Mouse (Mus musculus): ENCODE measurements at regions not wholly inside any gene's neighbourhood (a gene's known extent, or its start where the extent isn't known, plus 50 kb on each side); places are given as distances from the start of the nearest gene placed in this dataset.

DNA sequence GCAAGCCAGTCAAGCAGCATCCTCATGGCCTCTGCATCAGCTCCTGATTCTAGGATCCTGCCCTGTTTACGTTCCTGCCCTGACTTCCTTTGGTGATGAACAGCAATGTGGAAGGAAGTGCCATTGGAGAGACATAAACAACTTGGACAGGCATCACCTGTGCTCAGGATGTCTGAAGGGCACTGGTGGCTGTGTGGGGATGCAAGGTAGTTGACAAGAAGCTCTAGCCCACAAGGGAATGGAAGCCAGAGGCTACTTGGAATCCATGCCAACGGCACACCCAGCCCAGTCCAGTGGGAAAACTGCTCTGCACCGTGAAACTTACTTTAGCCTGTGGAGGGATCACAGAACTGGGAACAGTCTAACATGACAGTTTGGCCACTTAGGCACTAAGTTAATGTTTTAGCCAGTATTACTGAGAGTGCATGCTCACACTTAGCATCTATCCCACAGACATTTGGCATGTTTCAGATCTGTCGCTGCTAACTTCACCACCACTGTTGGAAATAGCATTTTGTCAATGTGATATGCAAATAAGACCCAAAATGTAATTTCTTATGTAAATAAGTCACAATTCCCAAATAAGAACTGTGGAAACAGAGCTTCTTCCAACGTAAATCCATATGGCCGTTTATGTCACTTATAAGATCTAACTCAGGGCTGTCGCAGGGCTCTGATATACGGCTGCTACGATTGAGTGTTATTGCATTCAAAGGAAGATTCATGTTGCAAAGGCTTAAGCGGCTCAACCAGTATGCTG is 223.5 kb upstream of the Tcerg1l start:
- no peak for ATAC-seq
- no peak overlapping the region for H3K27ac ChIP-seq
- no peaks in the 10 kb centered on the region for H3K9me3 ChIP-seq
- WGBS, result 77% methylated on average over 10 of the region's 10 CpGs
- no peak overlapping the region for H3K4me2 ChIP-seq (replicated peaks)
- no peaks in the 10 kb centered on the region for H3K36me3 ChIP-seq
- no peak overlapping the region for H3K9ac ChIP-seq
- no peaks in the 10 kb centered on the region for H3K27me3 ChIP-seq (replicated peaks)
- no peaks in the 10 kb centered on the region for H3K4me1 ChIP-seq (replicated peaks)
- H3K4me3 ChIP-seq (replicated peaks), result no peak overlapping the region

DNA sequence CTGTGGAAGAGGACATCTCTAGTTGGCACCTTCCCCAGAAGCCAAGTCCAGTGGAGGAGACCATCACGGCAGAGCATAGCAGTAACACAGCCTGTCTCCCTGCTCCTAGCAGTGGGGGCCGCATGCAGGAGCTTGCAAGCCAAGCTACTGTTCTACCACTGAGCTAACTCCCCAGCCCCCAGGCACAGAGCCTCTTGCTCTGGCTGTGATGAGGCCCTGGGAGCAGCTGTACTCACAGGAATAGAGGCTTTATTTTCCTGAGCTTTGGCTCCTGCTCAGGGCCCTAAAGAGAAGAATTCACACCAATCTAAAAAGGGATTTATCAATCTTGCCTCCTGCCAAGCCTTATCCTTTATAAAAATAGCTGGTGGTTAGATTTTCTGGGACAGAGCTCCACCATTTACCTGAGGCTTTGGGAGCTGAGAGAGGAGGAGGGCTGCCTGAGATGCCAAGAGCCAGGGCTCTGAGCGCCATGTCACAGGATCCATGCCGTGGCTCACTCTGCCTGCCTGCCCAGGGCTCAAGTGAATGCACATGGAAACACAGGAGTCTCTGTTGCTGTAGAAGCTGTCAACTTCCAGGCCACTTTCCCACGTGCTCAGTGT is 222.7 kb upstream of the Tcerg1l start:
- WGBS, result 67% methylated on average over 5 of the region's 5 CpGs
- Histone ChIP-seq H3K4me2 (replicated peaks) (no peak overlapping the region), H3K27me3 (replicated peaks) (no peaks in the 10 kb centered on the region), H3K9ac (no peak overlapping the region), H3K4me3 (replicated peaks) (no peak overlapping the region), H3K4me1 (replicated peaks) (no peaks in the 10 kb centered on the region), H3K27ac (no peak overlapping the region), H3K9me3 (no peaks in the 10 kb centered on the region), H3K36me3 (no peaks in the 10 kb centered on the region)
- ATAC-seq, result no peak

GRCm38 (mm10) chr7:138616468-138616867 is 218.9 kb upstream of the Tcerg1l start:
- H3K4me2 ChIP-seq (replicated peaks), result no peak overlapping the region
- H3K9ac ChIP-seq, result no peak overlapping the region
- no peak overlapping the region for H3K4me3 ChIP-seq (replicated peaks)
- no peaks in the 10 kb centered on the region for H3K4me1 ChIP-seq (replicated peaks)
- no peak for ATAC-seq
- no peak overlapping the region for H3K27ac ChIP-seq
- H3K27me3 ChIP-seq (replicated peaks), result no peaks in the 10 kb centered on the region
- 88% methylated on average over 2 of the region's 2 CpGs for WGBS
- H3K9me3 ChIP-seq, result no peaks in the 10 kb centered on the region
- no peaks in the 10 kb centered on the region for H3K36me3 ChIP-seq

DNA sequence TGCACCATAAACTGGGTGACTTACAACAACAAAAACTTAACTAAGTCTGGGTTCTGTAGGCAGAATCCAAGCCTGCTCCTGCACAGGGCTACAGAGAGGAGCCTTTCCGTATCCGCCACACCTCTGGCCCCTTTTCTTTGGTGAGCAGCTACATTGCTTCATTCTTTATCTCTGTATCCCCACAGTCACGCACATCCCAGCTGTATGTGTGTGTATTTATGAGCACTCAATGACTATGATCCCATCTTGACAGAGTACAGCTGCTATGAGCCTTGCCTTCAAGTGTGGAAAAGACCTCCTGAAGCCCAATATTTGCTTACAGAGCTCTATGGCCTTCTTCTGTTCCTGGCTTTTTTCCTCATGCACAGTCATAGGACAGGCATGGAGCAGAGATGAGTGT is 212.1 kb upstream of the Tcerg1l start:
- no peaks in the 10 kb centered on the region for H3K36me3 ChIP-seq
- no peak overlapping the region for H3K4me3 ChIP-seq (replicated peaks)
- no peak overlapping the region for H3K9ac ChIP-seq
- no peak overlapping the region for H3K4me2 ChIP-seq (replicated peaks)
- no peaks in the 10 kb centered on the region for H3K9me3 ChIP-seq
- H3K27ac ChIP-seq, result no peak overlapping the region
- no peaks in the 10 kb centered on the region for H3K27me3 ChIP-seq (replicated peaks)
- 46% methylated on average over 3 of the region's 3 CpGs for WGBS
- H3K4me1 ChIP-seq (replicated peaks), result no peaks in the 10 kb centered on the region
- ATAC-seq, result no peak; the same call in 1 of the 2 replicates

GRCm38 (mm10) chr7:138609124-138609523 is 211.6 kb upstream of the Tcerg1l start:
- no peaks in the 10 kb centered on the region for H3K27me3 ChIP-seq (replicated peaks)
- H3K36me3 ChIP-seq, result no peaks in the 10 kb centered on the region
- no peaks in the 10 kb centered on the region for H3K9me3 ChIP-seq
- H3K4me3 ChIP-seq (replicated peaks), result no peak overlapping the region
- no peak overlapping the region for H3K9ac ChIP-seq
- WGBS, result 60% methylated on average over 4 of the region's 4 CpGs
- H3K4me1 ChIP-seq (replicated peaks), result no peaks in the 10 kb centered on the region
- no peak overlapping the region for H3K27ac ChIP-seq
- no peak for ATAC-seq
- H3K4me2 ChIP-seq (replicated peaks), result no peak overlapping the region

DNA sequence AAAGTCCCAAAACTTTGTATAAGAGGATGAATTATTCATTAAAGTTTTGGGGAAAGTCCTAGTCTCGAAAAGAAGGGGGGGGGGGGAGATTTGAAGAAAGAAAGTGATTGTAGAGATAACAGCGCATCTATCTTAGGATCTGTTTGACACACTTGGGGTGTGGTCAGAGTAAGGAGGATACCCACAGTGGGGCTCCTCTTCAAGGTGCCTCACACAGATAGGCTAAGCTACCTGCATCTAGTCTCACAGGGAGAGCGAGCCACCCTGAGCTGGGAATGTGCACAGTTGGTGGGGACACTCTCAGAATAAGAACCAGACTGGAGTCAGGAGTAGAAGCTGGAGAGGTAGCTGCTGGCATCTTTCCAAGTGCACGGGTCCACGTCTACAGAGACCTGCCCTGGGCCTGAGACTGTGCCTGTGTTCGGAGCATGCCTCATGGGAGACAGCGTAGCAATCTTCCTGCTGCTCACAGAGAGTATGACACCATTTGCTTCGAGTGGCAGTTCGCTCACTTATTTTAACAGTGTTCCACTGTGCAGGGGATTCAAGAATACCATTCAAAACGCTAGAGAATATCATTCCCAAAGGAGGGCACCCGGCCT is 208.9 kb upstream of the Tcerg1l start:
- Histone ChIP-seq H3K4me2 (replicated peaks) (no peak overlapping the region), H3K4me1 (replicated peaks) (no peaks in the 10 kb centered on the region), H3K4me3 (replicated peaks) (no peak overlapping the region), H3K27ac (no peak overlapping the region), H3K9me3 (no peaks in the 10 kb centered on the region), H3K9ac (no peak overlapping the region), H3K27me3 (replicated peaks) (no peaks in the 10 kb centered on the region), H3K36me3 (no peaks in the 10 kb centered on the region)
- 74% methylated on average over 11 of the region's 11 CpGs for WGBS
- no peak for ATAC-seq

GRCm38 (mm10) chr7:138605923-138606322 is 208.4 kb upstream of the Tcerg1l start:
- H3K27ac ChIP-seq, result no peak overlapping the region
- no peaks in the 10 kb centered on the region for H3K27me3 ChIP-seq (replicated peaks)
- ATAC-seq, result no peak
- no peaks in the 10 kb centered on the region for H3K36me3 ChIP-seq
- H3K4me2 ChIP-seq (replicated peaks), result no peak overlapping the region
- H3K9ac ChIP-seq, result no peak overlapping the region
- H3K4me3 ChIP-seq (replicated peaks), result no peak overlapping the region
- H3K9me3 ChIP-seq, result no peaks in the 10 kb centered on the region
- H3K4me1 ChIP-seq (replicated peaks), result no peaks in the 10 kb centered on the region

- WGBS, result 52% methylated on average over 4 of the region's 4 CpGs
- no peak overlapping the region for H3K4me2 ChIP-seq (replicated peaks)
- ATAC-seq, result no peak
Measured at GRCm38 (mm10) chr7:138601749-138602148, 204.2 kb upstream of the Tcerg1l start.

DNA sequence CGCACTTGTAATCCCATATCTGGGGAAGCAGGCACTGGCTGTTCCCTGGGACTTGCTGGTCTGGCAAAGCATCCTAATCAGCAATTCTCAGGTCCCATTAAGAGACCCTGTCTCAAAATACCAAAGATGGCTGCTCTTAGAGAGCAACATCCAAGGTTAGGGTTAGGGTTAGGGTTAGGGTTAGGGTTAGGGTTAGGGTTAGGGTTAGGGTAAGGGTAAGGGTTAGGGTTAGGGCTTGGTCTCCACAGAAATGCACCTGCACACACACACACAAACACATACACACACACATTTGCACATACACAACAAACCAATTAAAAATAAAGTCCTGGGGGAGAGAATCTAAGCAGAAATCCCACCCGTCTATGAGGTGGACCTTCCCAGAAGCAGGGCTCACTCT is 195.8 kb upstream of the Tcerg1l start:
- H3K27me3 ChIP-seq (replicated peaks), result no peaks in the 10 kb centered on the region
- H3K27ac ChIP-seq, result no peak overlapping the region
- H3K36me3 ChIP-seq, result no peaks in the 10 kb centered on the region
- H3K9ac ChIP-seq, result no peak overlapping the region
- H3K4me1 ChIP-seq (replicated peaks), result no peaks in the 10 kb centered on the region
- WGBS, result 84% methylated on average over 2 of the region's 2 CpGs
- ATAC-seq, result no peak
- no peak overlapping the region for H3K4me2 ChIP-seq (replicated peaks)
- H3K9me3 ChIP-seq, result no peaks in the 10 kb centered on the region
- H3K4me3 ChIP-seq (replicated peaks), result no peak overlapping the region

More at GRCm38 (mm10) chr7:138601749-138602148, 204.2 kb upstream of the Tcerg1l start:
- Histone ChIP-seq H3K4me3 (replicated peaks) (no peak overlapping the region), H3K27ac (no peak overlapping the region), H3K36me3 (no peaks in the 10 kb centered on the region), H3K9me3 (no peaks in the 10 kb centered on the region), H3K9ac (no peak overlapping the region), H3K27me3 (replicated peaks) (no peaks in the 10 kb centered on the region), H3K4me1 (replicated peaks) (no peaks in the 10 kb centered on the region)

GRCm38 (mm10) chr7:138567352-138567751 is 169.8 kb upstream of the Tcerg1l start:
- WGBS, result 47% methylated on average over 3 of the region's 3 CpGs
- no peak for ATAC-seq
- Histone ChIP-seq H3K4me1 (replicated peaks) (no peaks in the 10 kb centered on the region), H3K27me3 (replicated peaks) (no peaks in the 10 kb centered on the region), H3K9ac (no peak overlapping the region), H3K4me2 (replicated peaks) (no peak overlapping the region), H3K36me3 (no peaks in the 10 kb centered on the region), H3K27ac (no peak overlapping the region), H3K9me3 (no peaks in the 10 kb centered on the region), H3K4me3 (replicated peaks) (no peak overlapping the region)

DNA sequence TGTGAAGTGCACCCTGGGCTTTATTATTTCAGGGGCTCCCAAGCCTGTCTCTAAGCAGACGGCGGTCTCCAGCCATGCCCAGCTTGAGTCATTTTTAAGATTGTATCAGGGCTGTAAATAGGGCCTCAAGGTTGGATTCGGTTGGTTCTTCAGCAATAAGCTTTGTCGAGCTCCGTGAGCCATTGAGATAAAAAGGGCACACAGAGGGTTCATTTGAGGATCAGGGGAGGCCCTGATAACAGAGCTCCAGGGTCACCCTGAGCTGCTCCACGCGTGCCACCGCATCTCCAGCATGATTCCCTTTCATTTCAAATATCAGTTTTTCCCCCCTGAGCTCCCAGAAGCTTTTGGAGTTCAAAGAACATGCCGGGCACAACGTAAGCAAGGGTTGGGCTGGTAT is 154.1 kb upstream of the Tcerg1l start:
- Histone ChIP-seq H3K27ac (no peak overlapping the region), H3K9me3 (no peaks in the 10 kb centered on the region), H3K4me2 (replicated peaks) (no peak overlapping the region), H3K36me3 (no peaks in the 10 kb centered on the region), H3K4me3 (replicated peaks) (no peak overlapping the region), H3K27me3 (replicated peaks) (no peaks in the 10 kb centered on the region), H3K4me1 (replicated peaks) (no peaks in the 10 kb centered on the region), H3K9ac (no peak overlapping the region)
- ATAC-seq, result peak; percentile 63; the same call in 1 of the 2 replicates
- WGBS, result 71% methylated on average over 10 of the region's 10 CpGs

DNA sequence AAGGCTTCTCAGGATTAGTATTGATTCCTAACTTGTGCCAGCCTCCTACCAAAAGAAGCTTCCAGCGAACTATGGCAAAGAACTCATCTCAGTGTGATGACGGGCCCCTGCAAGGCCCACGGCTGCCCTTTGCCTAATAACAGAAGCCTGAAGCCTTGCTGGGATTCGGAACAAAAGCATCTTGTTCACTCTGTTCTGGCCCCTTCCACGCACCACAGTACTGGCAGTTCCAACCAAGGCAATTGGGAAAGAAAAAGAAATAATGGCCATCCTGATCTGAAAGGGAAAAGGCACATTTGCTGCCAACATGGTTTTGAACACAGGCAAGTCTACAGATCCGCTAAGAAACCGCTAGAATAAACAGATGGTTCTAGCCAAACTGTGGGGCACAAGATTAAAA is 150.4 kb upstream of the Tcerg1l start:
- H3K27ac ChIP-seq, result no peak overlapping the region
- no peak overlapping the region for H3K4me3 ChIP-seq (replicated peaks)
- H3K4me1 ChIP-seq (replicated peaks), result no peaks in the 10 kb centered on the region
- H3K9ac ChIP-seq, result no peak overlapping the region
- 81% methylated on average over 7 of the region's 7 CpGs for WGBS
- no peak for ATAC-seq
- no peaks in the 10 kb centered on the region for H3K36me3 ChIP-seq
- no peaks in the 10 kb centered on the region for H3K27me3 ChIP-seq (replicated peaks)
- H3K4me2 ChIP-seq (replicated peaks), result no peak overlapping the region
- no peaks in the 10 kb centered on the region for H3K9me3 ChIP-seq

All from intestine, embryonic 15.5 days (tissue).